Mouse (Mus musculus) megakaryocyte, adult 5-6 weeks (primary cell): ENCODE data around the gene Sun2. TPM values are rescaled to one million over a fixed set of nuclear protein-coding genes. Genes with fewer than 3 reads are reported as not detected.

Experiments used
- ATAC-seq: 2 replicates; pipeline ENCODE4 v1.8.0; 2016; ENCODE audit warnings: mild to moderate bottlenecking, inconsistent platforms; ENCODE audit not compliant: poor library complexity, severe bottlenecking
- total RNA-seq, 2 experiments: library from RNA; stranded (forward) in 1 of 2; stranded (reverse) in 1 of 2; fragments of 153-499, 151-499 nt in 1 of 2; fragments of 221-1000, 200-1000 nt in 1 of 2; gene quantifications; 2 replicates each; pipeline versions ENCODE4 v1.2.3 to v1.2.4; 2015 to 2017

Gene Sun2
- total RNA-seq, 2 experiments from 2014 or later = 53.6 to 129 TPM

- peak; percentile 71 for ATAC-seq
These were observed 14.8 kb upstream of the Sun2 start for GRCm38 (mm10) chr15:79757118-79757517.

GRCm38 (mm10) chr15:79755977-79756625 is 13.8 kb upstream of the Sun2 start:
- no peak for ATAC-seq

- ATAC-seq = no peak
These were observed 12.8 kb upstream of the Sun2 start for GRCm38 (mm10) chr15:79755176-79755575.

GRCm38 (mm10) chr15:79753873-79754272 is 11.5 kb upstream of the Sun2 start:
- ATAC-seq = no peak

GRCm38 (mm10) chr15:79753420-79753752 is 11.1 kb upstream of the Sun2 start:
- no peak for ATAC-seq

- ATAC-seq = peak; percentile 72
These were observed 10.5 kb upstream of the Sun2 start for GRCm38 (mm10) chr15:79752742-79753419.

GRCm38 (mm10) chr15:79751772-79752171 is 9.4 kb upstream of the Sun2 start:
- peak; percentile 54 for ATAC-seq

- ATAC-seq = no peak
These were observed 7.9 kb upstream of the Sun2 start for GRCm38 (mm10) chr15:79750266-79750665.

DNA sequence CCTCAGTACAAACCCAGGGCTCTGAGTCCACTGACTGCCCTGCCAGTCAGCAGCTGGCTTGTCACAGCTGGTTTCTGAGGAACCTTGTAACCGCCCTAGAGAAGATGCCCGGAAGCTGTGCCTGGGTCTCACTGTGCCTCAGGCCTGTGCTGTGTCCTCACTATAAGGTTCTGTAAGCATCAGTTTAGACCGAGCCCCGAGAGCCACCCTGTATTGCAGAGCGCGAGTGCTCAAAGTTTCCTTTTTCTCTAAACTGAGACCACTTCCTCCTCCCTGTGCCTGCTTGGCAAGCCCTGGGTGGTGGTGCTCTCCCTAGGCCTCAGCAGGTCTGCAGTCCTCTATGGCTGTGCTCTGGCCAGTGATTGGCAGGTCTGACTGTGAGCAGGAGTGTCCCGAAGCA is 6.8 kb upstream of the Sun2 start:
- ATAC-seq = peak; percentile 49

DNA sequence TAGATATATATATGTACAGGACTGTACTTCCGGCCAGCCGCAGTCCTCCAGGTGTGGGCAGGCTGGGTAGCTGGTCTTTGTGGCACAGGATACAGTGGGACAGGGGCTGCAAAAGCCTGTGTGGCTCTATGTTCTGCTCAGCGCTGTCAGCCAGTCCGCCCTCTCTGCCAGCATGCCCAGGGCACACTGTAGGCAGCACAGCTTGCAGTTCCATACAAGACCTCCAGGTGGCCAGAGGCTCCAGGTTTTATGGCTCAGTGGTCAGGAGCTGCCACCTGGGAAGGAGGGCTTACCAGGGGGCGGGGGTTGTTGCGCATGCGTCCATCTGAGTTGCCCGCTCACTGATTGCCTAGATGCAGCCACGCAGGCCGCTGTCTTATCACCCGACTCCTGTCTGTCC is 5.7 kb upstream of the Sun2 start:
- ATAC-seq = peak; percentile 34

GRCm38 (mm10) chr15:79745883-79746282 is 3.5 kb upstream of the Sun2 start:
- ATAC-seq = no peak

DNA sequence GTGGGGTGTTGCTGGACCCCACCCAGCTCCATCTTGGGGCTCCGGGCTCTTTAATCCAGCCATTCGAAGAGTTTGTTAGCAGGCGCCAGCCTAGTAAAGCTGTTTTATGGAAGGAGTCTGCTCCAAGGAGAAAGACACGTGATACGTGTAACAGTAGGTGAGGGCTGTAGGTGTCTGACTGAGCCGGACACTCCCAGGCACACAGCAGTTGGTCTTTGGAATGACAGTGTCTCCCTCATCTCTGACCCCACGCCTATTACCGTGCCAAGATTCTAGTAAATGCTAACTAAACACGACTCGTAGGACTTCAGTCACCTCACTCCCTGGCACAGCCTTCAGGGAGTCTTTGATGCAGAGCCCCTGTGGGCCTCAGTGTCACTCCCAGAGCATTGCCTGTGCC is 3.0 kb upstream of the Sun2 start:
- ATAC-seq = no peak

DNA sequence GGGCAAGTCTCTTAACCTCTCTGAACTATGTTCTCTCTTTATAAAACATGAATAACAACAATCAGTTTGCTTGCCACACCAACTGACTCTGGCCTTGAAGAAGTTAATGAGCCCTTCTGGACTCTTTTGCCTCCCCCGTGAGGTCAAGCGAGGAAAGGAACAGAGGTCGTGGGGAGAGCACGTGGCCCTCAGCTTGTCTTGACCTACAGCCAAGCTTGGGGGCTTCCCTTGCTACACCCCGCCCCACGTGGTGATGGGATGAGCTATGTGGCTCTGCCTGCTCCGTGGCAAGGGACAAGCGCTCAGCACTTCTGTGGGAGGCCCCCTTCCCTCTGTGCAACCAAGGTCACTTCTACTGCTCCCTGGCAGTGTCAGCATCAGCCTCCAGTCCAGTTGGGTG is 2.4 kb upstream of the Sun2 start:
- no peak for ATAC-seq

GRCm38 (mm10) chr15:79744001-79744400 is 1.7 kb upstream of the Sun2 start:
- no peak for ATAC-seq

GRCm38 (mm10) chr15:79742706-79743023 is 329 bp upstream of the Sun2 start:
- no peak for ATAC-seq

DNA sequence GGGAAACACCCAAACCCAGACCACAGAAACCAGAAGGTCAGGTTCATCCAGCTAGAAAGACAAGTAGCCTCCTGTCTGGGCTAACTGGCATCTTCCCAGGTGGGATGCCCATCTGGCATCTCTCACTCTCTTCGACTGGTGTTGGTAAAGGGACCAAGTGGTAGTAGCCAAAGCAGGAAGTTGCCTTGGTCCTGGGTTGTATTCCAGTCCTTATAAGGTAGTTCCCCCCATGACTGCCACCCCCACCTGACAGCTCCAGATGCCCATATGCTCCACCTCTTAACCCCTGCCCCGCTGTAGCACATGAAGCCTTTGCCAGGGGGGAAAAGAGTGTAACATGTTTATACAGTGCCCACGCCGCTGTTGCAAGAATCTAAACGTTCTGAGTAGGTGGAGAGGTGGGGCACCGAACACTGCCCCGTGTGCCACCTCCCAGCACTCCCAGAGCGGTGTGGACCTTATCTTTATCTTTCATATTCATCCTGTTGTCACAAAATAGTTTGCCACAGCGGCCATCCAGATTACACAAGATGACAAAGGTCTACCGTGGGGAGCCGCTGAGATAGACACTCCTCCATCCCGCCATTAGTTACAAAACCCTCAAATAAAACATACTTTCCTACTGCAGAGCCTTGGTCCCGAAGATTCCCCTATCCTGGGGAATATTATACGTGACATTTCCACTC is 1.0 kb downstream of the Sun2 start:
- peak; percentile 59 for ATAC-seq

GRCm38 (mm10) chr15:79740739-79741138 is 1.6 kb downstream of the Sun2 start:
- peak; percentile 34 for ATAC-seq

GRCm38 (mm10) chr15:79734311-79734710 is 8.0 kb downstream of the Sun2 start:
- no peak; the same call in 1 of the 2 replicates for ATAC-seq

DNA sequence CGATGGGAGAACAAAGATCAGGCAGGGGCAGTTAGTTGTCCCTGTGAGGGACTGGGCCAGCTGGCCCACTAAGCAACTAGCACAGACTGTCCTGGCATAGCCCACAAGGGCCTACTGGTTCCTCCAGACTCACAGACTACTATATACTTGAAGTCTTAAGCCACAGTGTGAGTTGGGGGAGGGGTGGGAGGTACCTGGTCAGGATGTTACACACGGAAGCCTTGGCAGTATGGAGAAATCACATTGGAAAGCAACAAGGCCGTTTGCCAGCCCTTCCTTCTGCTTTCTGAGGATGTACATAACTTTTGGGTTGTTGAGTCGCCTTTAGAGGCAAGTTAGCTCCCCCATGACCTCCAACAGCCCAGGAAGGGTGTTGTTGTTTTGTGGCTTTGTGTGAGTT is 8.7 kb downstream of the Sun2 start:
- peak; percentile 86 for ATAC-seq

GRCm38 (mm10) chr15:79733192-79733591 is 9.1 kb downstream of the Sun2 start:
- no peak for ATAC-seq

DNA sequence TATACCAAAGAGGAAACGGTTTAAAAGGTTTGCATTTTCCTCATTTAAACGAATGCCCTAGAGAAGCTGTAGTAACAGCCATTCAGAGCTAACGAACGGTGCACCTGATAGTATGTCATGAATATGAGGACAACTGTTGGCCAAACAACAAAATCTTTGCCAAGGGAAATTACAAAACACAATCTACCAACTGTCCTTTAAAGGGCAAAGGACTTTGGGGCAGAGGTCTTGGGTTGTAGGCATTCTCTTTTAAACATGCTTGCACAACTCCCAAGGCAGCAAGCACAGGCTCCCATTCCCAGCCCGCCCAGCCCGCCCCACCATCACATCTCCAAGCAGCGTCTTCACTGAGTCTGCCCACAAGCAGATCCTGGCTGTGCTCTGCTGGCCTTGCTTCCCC is 10.8 kb downstream of the Sun2 start:
- no peak for ATAC-seq

GRCm38 (mm10) chr15:79728731-79729388 is 13.5 kb downstream of the Sun2 start:
- ATAC-seq = no peak
